Mouse (Mus musculus): ENCODE data around the gene Zfp362.

DNA sequence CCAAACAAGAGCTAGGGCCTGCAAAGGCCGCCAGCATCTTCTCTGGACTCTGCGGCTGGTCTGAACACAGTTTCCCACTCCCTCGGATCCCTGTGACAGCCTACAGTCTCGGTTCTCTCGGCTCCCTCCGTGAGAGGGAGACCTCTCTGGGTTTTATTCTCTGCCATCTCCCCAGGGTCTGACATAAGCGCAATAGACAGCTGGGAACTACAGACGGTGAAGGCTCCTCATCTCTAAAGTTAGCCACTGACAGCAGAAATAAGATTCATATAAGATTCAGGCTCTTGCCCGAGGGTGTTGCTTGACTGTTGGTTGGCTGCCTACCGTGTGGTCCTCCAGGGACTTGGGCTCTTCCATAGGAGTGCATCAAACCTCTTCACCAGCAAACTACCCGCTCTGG is 28.3 kb downstream of the Zfp362 start:
- TF ChIP-seq CTCF (IDR thresholded peaks at IDR 0.05; ENCODE audit: insufficient read depth, low read depth, low read length) (no peak), POLR2A (IDR thresholded peaks at IDR 0.05; ENCODE audit: insufficient read depth, low read depth, low read length) (no peak)

Measured in olfactory bulb, adult 2 months (tissue).